Mouse (Mus musculus) neural tube, embryonic 13.5 days (tissue): ENCODE data around the gene Ext2. TPM values are rescaled to one million over a fixed set of nuclear protein-coding genes. Genes with fewer than 3 reads are reported as not detected.

Experiments
- ATAC-seq: fragments of 200-750 bp; cut with Nextera tagmentation; 2 replicates; pipeline ENCODE4 v1.8.0; 2017; ENCODE audit warnings: low read depth, mild to moderate bottlenecking, moderate TSS enrichment, moderate library complexity
- H3K27ac ChIP-seq: fragments of 300-500 bp; sonication (generic); replicated peaks from 2 replicates; pipeline ENCODE4 v1.5.1; 2015; ENCODE audit warnings: moderate library complexity, mild to moderate bottlenecking, inconsistent platforms
- H3K27me3 ChIP-seq: fragments of 300-500 bp; sonication (generic); 2 replicates; pipeline ENCODE4 v1.6.1; 2015; ENCODE audit warnings: mild to moderate bottlenecking, inconsistent platforms
- H3K36me3 ChIP-seq: fragments of 300-500 bp; sonication (generic); 2 replicates; pipeline ENCODE4 v1.6.1; 2015; ENCODE audit warnings: mild to moderate bottlenecking, inconsistent platforms
- H3K4me1 ChIP-seq: fragments of 300-500 bp; sonication (generic); replicated peaks from 2 replicates; pipeline ENCODE4 v1.6.1; 2015; ENCODE audit warnings: inconsistent platforms
- H3K4me2 ChIP-seq: fragments of 300-500 bp; sonication (generic); 2 replicates; pipeline ENCODE4 v1.6.1; 2015; ENCODE audit warnings: inconsistent platforms, mild to moderate bottlenecking, moderate library complexity
- H3K4me3 ChIP-seq: fragments of 300-500 bp; sonication (generic); 2 replicates; pipeline ENCODE4 v1.5.1; 2015; ENCODE audit warnings: mild to moderate bottlenecking, inconsistent platforms
- H3K9ac ChIP-seq: fragments of 300-500 bp; sonication (generic); 2 replicates; pipeline ENCODE4 v1.6.1; 2015; ENCODE audit warnings: moderate library complexity, mild to moderate bottlenecking, inconsistent platforms
- H3K9me3 ChIP-seq: fragments of 300-500 bp; sonication (generic); 2 replicates; pipeline ENCODE4 v1.6.1; 2016; ENCODE audit warnings: inconsistent platforms
- WGBS: fragments of 180-500 bp; shearing (Covaris S2); methylation state at CpG from one replicate; pipeline ENCODE4 v1.1.7; 2015; 5-methylcytosine and 5-hydroxymethylcytosine counted together
- polyA plus RNA-seq: library from polyadenylated mRNA; unstranded; fragments of >200 nt; fragmentation: Nextera tagmentation; extraction: Ambion mirVana; gene quantifications from 2 replicates; pipeline ENCODE4 v1.2.1, GENCODE M21; 2015

The Ext2 gene
- polyA plus RNA-seq, 1 experiment from 2014 or later, result 71.4 TPM

- ATAC-seq, result no peak
- no peak overlapping the region for H3K27ac ChIP-seq
- WGBS, result 67% methylated on average over 5 of the region's 5 CpGs
Measured at GRCm38 (mm10) chr2:93782682-93783081, 39.7 kb downstream of the Ext2 start.

GRCm38 (mm10) chr2:93782156-93782555 is 40.2 kb downstream of the Ext2 start:
- no peak overlapping the region for H3K9ac ChIP-seq
- peaks cover 55% of the 10 kb centered on the region for H3K4me1 ChIP-seq
- no peak overlapping the region for H3K4me3 ChIP-seq
- no peak overlapping the region for H3K27ac ChIP-seq
- H3K27me3 ChIP-seq, result no peaks in the 10 kb centered on the region; the same call in 1 of the 2 replicates
- no peak overlapping the region for H3K4me2 ChIP-seq
- ATAC-seq, result no peak
- H3K36me3 ChIP-seq, result no peaks in the 10 kb centered on the region
- 52% methylated on average over 4 of the region's 4 CpGs for WGBS
- H3K9me3 ChIP-seq, result no peaks in the 10 kb centered on the region

More at GRCm38 (mm10) chr2:93782682-93783081, 39.7 kb downstream of the Ext2 start:
- H3K4me1 ChIP-seq, result peaks cover 55% of the 10 kb centered on the region
- H3K9me3 ChIP-seq, result no peaks in the 10 kb centered on the region
- no peak overlapping the region for H3K4me2 ChIP-seq
- H3K27me3 ChIP-seq, result no peaks in the 10 kb centered on the region; the same call in 1 of the 2 replicates
- H3K4me3 ChIP-seq, result no peak overlapping the region
- 0 out of 2 replicates have a peak, but pooled peaks cover 3% of the 10 kb centered on the region for H3K36me3 ChIP-seq
- H3K9ac ChIP-seq, result no peak overlapping the region

- H3K36me3 ChIP-seq, result no peaks in the 10 kb centered on the region
- peaks cover 60% of the 10 kb centered on the region for H3K4me1 ChIP-seq
- 63% methylated on average over 10 of the region's 10 CpGs for whole genome bisulfite sequencing
- no peak overlapping the region for H3K4me3 ChIP-seq
- no peaks in the 10 kb centered on the region for H3K9me3 ChIP-seq
- no peak overlapping the region for H3K27ac ChIP-seq
- no peak overlapping the region for H3K9ac ChIP-seq
- no peak overlapping the region for H3K4me2 ChIP-seq
- H3K27me3 ChIP-seq, result no peaks in the 10 kb centered on the region; the same call in 1 of the 2 replicates
- ATAC-seq, result no peak
Measured at GRCm38 (mm10) chr2:93780528-93780927, 41.8 kb downstream of the Ext2 start.

DNA sequence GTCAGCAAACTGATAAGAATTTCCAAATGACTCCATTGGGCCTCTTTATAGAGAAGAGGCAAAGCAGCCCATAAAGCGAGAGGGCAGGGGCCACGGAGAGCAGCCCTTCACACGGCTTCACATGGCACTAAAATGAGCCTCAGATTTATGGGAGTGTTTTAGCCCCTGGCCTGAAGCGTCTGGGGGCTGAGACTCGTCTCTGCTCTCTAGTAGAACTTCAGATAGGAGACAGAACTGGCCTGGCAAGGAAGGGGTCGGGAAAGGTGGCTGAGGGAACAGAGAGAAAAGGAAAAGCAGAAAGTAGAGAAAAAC is 42.5 kb downstream of the Ext2 start:
- Histone ChIP-seq H3K27me3 (no peaks in the 10 kb centered on the region; the same call in 1 of the 2 replicates), H3K9me3 (no peaks in the 10 kb centered on the region), H3K9ac (no peak overlapping the region), H3K36me3 (no peaks in the 10 kb centered on the region), H3K4me3 (no peak overlapping the region), H3K4me2 (no peak overlapping the region), H3K27ac (no peak overlapping the region), H3K4me1 (peaks cover 54% of the 10 kb centered on the region)
- peak; percentile 48; the same call in 1 of the 2 replicates for ATAC-seq
- WGBS, result 17% methylated on average over 6 of the region's 6 CpGs

GRCm38 (mm10) chr2:93779081-93779896 is 43.1 kb downstream of the Ext2 start:
- Histone ChIP-seq H3K27ac (no peak overlapping the region), H3K36me3 (no peaks in the 10 kb centered on the region), H3K27me3 (no peaks in the 10 kb centered on the region; the same call in 1 of the 2 replicates), H3K4me2 (no peak overlapping the region), H3K4me3 (no peak overlapping the region), H3K4me1 (peaks cover 49% of the 10 kb centered on the region), H3K9me3 (no peaks in the 10 kb centered on the region), H3K9ac (no peak overlapping the region)
- ATAC-seq, result no peak
- 33% methylated on average over 16 of the region's 16 CpGs for whole genome bisulfite sequencing

GRCm38 (mm10) chr2:93778616-93779015 is 43.8 kb downstream of the Ext2 start:
- Histone ChIP-seq H3K9ac (no peak overlapping the region), H3K27ac (no peak overlapping the region), H3K4me3 (no peak overlapping the region), H3K36me3 (no peaks in the 10 kb centered on the region), H3K27me3 (no peaks in the 10 kb centered on the region), H3K4me2 (no peak overlapping the region), H3K4me1 (peaks cover 44% of the 10 kb centered on the region), H3K9me3 (no peaks in the 10 kb centered on the region)
- 82% methylated on average over 5 of the region's 5 CpGs for WGBS
- no peak for ATAC-seq

DNA sequence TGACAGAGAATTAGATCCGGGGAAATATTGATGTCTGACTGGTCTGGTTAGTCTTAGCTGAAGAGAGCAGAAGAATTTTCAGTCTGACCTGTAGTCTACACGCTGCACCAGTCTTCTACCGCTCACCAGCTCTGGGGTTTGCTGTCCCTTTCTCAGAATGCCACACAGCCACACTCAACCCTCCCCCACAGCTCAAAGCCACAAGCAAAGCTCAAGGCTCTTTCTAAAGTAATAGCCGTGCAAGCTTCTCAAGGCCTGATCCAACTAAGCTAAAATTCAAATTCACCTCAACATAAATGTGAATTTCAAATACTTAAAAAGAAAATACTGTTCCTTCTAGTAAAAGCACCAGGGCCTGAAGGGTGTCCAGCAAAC is 45.3 kb downstream of the Ext2 start:
- H3K27ac ChIP-seq, result no peak overlapping the region
- WGBS, result 79% methylated on average over 4 of the region's 4 CpGs
- H3K4me3 ChIP-seq, result no peak overlapping the region
- H3K36me3 ChIP-seq, result no peaks in the 10 kb centered on the region
- no peaks in the 10 kb centered on the region for H3K9me3 ChIP-seq
- H3K4me1 ChIP-seq, result peaks cover 57% of the 10 kb centered on the region
- no peak for ATAC-seq
- no peak overlapping the region for H3K9ac ChIP-seq
- no peak overlapping the region for H3K4me2 ChIP-seq
- no peaks in the 10 kb centered on the region for H3K27me3 ChIP-seq

DNA sequence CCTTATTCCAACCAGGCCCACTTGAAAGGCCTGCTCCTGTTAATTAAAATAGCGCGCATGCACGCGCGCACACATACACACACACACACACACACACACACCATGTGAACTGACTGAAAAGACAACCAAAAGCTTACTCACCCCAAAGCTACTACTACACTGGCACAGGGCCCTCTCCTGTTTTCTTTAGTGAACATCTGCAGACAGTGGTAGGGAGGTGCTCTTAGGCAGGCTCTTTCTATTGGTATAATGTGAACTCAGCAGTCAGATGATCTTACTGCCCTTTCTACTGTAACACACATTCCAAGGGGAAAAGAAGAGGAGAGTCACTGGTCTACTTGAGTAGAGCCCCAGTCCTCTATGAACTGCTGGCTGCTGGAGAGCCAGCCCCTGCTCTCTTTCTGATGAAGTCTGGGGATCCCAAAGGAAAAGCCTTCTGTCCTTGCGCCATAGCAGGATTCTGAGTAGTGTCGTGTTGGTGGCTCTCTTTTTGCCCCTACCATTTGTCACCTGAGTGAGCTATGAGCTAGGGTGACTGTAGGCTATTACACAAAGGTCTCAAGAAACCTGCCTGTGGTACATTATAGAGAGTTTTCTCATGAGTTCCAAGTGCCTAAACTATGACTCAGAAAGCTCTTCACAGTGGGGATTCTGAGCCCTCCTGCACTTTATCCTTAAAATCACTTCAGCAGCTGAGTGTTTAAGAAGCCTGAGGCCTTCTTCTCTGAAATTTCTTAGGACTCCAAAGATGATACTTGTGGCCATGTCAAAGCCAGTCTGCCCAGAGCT is 45.9 kb downstream of the Ext2 start:
- no peak overlapping the region for H3K4me3 ChIP-seq
- 84% methylated on average over 7 of the region's 7 CpGs for WGBS
- H3K4me1 ChIP-seq, result peaks cover 52% of the 10 kb centered on the region

GRCm38 (mm10) chr2:93775431-93775830 is 46.9 kb downstream of the Ext2 start:
- Histone ChIP-seq H3K4me2 (no peak overlapping the region), H3K4me3 (no peak overlapping the region), H3K27ac (no peak overlapping the region), H3K36me3 (no peaks in the 10 kb centered on the region), H3K4me1 (peaks cover 48% of the 10 kb centered on the region), H3K27me3 (no peaks in the 10 kb centered on the region), H3K9me3 (no peaks in the 10 kb centered on the region), H3K9ac (no peak overlapping the region)
- no peak for ATAC-seq
- WGBS, result 56% methylated on average over 4 of the region's 4 CpGs

More for the DNA sequence above, 45.9 kb downstream of the Ext2 start:
- Histone ChIP-seq H3K4me2 (no peak overlapping the region), H3K27ac (no peak overlapping the region), H3K27me3 (no peaks in the 10 kb centered on the region), H3K9ac (no peak overlapping the region), H3K36me3 (no peaks in the 10 kb centered on the region), H3K9me3 (no peaks in the 10 kb centered on the region)
- ATAC-seq, result no peak

- Histone ChIP-seq H3K4me1 (peaks cover 43% of the 10 kb centered on the region), H3K27me3 (no peaks in the 10 kb centered on the region), H3K9me3 (no peaks in the 10 kb centered on the region), H3K9ac (no peak overlapping the region), H3K4me2 (no peak overlapping the region), H3K27ac (no peak overlapping the region), H3K4me3 (no peak overlapping the region), H3K36me3 (no peaks in the 10 kb centered on the region)
- WGBS, result 77% methylated on average over 5 of the region's 5 CpGs
- no peak for ATAC-seq
Measured at GRCm38 (mm10) chr2:93774946-93775345, 47.4 kb downstream of the Ext2 start.

- 40% methylated on average over 4 of the region's 4 CpGs for WGBS
- no peak for ATAC-seq
- Histone ChIP-seq H3K4me3 (no peak overlapping the region), H3K9ac (no peak overlapping the region), H3K4me1 (peaks cover 30% of the 10 kb centered on the region), H3K27ac (no peak overlapping the region), H3K27me3 (no peaks in the 10 kb centered on the region), H3K9me3 (no peaks in the 10 kb centered on the region), H3K4me2 (no peak overlapping the region), H3K36me3 (peaks cover 12% of the 10 kb centered on the region)
Measured at GRCm38 (mm10) chr2:93772765-93773085, 49.6 kb downstream of the Ext2 start.

DNA sequence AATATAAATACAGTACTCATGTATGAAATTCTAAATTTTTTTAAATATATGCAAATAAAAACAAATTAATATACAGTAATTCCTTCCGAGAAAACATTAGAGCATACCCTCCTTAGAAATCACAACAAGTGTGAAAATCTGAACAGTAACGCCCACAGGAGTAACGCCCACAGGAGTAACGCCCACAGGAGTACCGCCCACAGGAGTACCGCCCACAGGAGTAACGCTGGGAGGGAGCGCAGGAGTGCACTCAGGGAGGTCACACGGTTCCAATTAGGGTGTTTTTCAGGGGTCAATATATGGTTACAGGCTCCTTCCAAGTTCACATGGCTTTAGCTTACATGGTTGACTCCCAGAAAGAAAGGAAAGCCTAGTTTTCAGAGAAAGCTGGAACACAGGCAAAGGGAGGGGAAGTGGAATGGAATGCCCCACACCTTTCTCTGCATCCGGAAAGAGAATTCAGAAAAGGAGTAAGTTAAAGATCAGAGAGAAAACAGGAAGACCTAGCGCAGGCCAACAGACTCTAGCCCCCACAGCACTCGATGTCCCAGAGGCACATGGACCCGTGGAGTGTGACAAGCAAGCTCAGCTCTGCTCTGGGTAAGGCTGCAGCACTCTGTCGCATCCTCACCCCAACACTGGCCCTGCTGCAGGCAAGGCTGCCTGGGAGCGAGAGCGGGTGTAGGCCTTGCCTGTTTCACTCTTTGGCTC is 50.2 kb downstream of the Ext2 start:
- no peak overlapping the region for H3K4me2 ChIP-seq
- no peaks in the 10 kb centered on the region for H3K9me3 ChIP-seq
- no peak overlapping the region for H3K27ac ChIP-seq
- no peaks in the 10 kb centered on the region for H3K27me3 ChIP-seq
- no peak overlapping the region for H3K4me3 ChIP-seq
- H3K36me3 ChIP-seq, result peaks cover 12% of the 10 kb centered on the region
- no peak overlapping the region for H3K9ac ChIP-seq
- H3K4me1 ChIP-seq, result peaks cover 30% of the 10 kb centered on the region
- 39% methylated on average over 16 of the region's 16 CpGs for WGBS
- ATAC-seq, result 0 out of 2 replicates have a peak, but pooled peaks have one; percentile 48
